Mouse (Mus musculus): ENCODE measurements at regions not wholly inside any gene's neighbourhood (a gene's known extent, or its start where the extent isn't known, plus 50 kb on each side); places are given as distances from the start of the nearest gene placed in this dataset.
"Not testable (repeated sequence)": the region's sequence is repeated elsewhere in the genome, so short reads cannot be mapped to it uniquely, and the experiment has no call there.

DNA sequence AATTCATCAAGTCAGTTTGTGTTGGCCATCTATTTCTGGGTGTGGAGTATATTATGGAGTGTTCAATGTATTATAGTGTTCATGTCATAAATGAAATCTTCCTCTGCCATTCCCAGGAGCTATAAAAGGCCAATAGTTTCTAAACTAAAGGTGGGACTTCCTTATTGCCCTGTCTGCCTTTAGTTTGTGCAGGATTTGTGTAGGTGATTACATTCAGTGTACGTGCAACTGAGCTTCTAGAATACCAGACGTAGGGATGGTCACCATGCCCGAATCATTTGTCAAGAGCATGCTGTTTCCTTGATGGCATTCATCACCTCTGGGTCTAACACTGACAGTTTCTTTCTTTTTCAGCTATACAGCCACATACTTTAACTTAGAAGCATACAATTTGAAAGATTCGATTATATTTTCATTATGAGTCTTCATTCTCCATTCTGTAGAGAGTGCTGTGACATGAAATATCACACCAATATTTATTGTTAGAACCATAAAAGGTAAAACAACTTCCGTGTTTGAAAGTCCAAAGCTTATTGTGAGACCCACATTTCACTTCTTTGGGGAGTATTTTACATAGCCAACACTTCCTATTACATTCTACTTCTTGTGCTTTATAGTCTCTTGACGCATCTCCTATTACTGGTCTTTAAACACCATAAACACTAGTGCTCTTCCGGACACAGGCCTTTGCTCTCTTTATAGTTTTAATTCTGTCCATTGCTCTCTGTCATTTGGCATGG, 494.1 kb upstream of the Klf6 start:
- DNase-seq (ENCODE audit: low spot score in 2 of 2): no peak

- no peak for DNase-seq (ENCODE audit: low spot score in 2 of 2)
Measured at GRCm38 (mm10) chr13:5370007-5370406, 491.3 kb upstream of the Klf6 start.

DNA sequence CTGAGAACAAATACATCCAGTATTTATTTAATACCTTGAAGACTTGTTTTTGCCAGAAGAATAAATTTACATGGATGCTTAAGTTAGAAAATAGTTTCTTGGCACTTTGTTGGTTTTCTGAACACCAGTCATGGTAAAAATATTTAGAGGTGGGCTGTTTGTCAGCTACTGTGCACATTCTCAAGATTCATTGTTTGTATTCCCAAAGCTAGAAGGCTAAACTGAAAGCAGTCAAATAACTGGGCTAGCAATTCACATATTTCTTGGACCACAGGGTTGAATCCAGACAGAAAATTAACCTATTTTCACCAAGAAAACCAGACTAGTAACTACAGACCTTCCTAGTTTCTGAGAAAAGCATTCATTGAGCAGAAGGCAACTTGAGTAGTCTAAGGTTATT, 488.1 kb upstream of the Klf6 start:
- DNase-seq (ENCODE audit: low spot score in 2 of 2): no peak

DNA sequence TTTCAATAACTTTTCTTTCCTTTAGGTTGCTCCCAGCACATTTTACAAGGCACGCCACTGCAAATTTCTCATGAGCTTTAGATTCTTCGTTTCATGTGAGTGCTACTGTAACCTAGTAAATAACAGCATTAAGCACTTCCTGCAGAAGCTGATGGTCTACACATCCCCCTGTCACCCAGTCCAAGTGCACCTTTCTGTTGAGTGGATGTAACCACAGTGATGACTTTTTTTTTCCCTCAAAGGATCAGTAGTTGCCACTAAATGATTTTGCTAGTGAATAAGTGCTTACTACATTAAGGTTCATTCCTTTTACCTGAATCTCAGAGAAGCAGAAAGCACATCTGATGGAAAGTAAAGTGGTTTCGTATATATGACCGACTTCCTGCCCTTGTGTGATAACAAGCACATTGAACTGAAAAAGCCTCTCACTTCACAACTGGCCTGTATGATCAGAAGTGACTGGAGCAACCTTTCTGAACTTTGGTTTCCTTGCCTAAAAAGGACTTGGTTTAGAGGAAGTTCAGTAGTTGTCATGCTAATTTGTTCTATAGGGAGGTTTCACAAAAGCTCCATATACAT, 453.0 kb upstream of the Klf6 start:
- no peak for DNase-seq (ENCODE audit: low spot score in 2 of 2)

GRCm38 (mm10) chr13:5412052-5412451, 449.2 kb upstream of the Klf6 start:
- no peak for DNase-seq (ENCODE audit: low spot score in 2 of 2)

GRCm38 (mm10) chr13:5413009-5413408, 448.3 kb upstream of the Klf6 start:
- not testable (repeated sequence) for DNase-seq (ENCODE audit: low spot score in 2 of 2)

DNA sequence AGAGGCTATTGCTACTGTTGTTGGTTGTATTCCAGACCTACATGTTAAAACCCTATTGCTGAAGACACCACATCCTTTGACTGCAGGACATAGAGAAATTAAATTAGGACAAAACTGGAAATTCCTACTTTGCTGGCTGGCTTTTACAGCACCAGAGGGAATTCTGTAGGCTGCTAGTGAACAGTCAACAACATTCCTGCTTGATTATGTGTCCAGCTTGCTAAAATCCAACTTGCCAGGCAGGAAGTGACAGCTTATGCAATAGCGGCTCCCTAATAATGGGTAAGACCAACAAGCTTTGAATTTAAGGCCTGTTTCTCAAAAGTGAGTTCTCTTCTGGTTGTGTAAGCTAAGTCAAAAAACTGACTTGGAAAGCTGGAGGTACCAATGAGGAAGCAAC, 437.2 kb upstream of the Klf6 start:
- peak; percentile 22 to 32 for DNase-seq (ENCODE audit: low spot score in 2 of 2)

DNA sequence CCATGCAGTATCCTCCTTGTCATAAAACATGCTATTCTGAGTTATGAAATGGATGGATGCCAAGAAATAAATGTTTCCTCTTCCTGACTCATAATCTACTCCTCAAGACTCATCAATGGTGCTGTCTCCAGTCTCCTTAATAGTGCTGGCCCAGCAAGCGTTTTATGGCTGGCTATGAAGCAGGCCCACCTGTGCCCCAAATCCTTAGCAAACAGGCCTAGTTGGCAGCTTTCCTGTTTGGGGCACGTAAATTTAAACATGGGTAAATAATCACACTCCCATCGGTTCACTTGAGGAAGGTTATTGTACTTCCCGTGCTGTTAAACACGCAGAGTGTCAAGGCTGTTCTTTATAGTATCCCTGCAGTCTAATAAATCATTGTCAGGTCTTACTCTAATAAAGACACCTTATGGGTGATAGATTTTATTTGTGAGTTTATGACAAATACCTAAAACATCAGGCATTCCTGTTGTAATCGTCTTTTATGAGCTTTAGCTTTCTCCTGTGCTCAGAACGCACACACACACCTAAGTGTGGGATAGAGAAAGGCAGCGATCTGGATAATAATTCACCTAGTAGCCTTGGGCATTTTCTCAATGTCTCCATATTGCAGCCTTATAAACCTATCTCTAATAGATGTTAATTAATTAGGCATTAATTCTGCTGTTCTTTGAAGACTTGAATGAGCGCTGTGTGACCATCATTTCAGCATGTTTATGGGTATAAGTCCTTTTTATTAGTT, 435.6 kb upstream of the Klf6 start:
- DNase-seq (ENCODE audit: low spot score in 2 of 2): no peak

GRCm38 (mm10) chr13:5433652-5434051, 427.6 kb upstream of the Klf6 start:
- no peak for DNase-seq (ENCODE audit: low spot score in 2 of 2)

- DNase-seq (ENCODE audit: low spot score in 2 of 2): no peak
Measured at GRCm38 (mm10) chr13:5435131-5435530, 426.2 kb upstream of the Klf6 start.

DNA sequence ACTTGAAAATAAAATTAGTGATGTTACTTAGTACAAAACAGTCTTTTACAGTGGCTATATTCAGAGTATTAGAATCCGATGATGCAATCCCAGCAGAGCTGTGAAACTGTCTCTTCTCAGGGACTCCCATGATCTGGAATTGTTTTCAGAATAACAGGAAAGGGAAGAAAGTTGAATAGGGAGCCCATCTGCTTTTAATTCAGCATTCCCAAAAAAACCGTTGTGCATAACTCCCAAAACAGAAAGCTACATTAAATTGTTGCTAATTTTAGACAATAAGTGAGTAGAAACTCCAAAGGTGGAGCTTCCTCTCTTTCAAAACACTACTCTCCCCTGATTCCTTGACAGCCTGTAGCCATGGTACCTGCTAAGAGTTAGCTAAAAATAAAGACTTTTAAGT, 425.1 kb upstream of the Klf6 start:
- no peak for DNase-seq (ENCODE audit: low spot score in 2 of 2)

GRCm38 (mm10) chr13:5440454-5440853, 420.8 kb upstream of the Klf6 start:
- no peak for DNase-seq (ENCODE audit: low spot score in 2 of 2)

GRCm38 (mm10) chr13:5444759-5445478, 416.4 kb upstream of the Klf6 start:
- DNase-seq (ENCODE audit: low spot score in 2 of 2): no peak

DNA sequence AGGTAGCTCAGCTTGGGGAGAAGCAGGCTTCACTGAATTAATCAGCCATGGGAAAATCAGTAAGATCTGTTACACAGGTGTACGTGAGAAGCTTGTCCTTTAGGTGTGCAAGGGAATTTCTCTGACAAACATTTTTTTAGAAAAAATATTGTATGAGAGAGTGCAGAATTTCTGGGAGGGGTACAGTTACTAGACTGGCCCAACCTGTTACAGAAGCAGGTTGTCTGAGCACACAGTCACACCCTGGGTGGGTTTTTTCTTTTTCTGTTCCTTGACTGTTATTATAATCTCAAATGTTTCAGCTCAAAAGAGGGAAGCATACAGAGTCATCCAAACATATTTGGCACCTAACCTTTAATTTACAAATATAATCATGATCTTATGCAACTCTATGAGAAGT, 412.7 kb upstream of the Klf6 start:
- no peak for DNase-seq (ENCODE audit: low spot score in 2 of 2)

- DNase-seq (ENCODE audit: low spot score in 2 of 2): no peak
Measured at GRCm38 (mm10) chr13:5480779-5481178, 380.5 kb upstream of the Klf6 start.

DNA sequence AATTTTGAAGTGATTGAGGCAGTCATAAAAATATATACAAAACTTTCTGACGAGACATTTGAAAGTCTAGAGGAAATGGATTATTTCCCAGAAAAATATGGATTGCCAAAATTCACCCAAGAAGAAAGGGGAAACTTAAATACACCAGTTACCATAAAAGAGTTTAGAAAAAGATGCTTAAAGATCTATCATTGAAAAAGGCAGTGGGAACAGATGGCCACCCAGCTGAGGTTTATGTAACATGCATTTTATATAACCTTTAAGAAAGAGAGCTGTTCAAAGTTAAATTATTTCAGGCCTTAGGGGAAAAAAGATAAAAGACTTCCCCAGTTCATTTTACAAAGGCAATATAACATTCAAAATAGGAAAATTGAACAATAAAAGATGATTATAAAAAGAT, 369.0 kb upstream of the Klf6 start:
- no peak for DNase-seq (ENCODE audit: low spot score in 2 of 2)

DNA sequence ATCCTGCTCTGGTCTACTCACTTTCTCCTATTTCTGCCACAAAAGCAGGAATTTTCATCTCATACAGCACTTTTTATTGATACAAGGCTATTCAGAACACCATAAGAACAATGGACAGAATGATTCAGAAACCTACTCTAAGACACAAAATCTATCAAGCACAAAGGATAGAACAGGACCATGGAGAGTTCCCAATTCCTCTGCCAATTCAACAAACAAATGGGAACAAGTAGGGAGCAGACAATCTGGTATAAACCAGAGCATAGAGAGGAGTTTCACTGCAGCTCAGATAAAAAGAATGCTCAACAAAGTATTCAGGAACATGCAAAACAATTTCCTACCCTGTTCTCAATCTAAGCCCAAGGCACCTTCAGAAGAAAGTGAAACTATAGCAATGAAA, 363.7 kb upstream of the Klf6 start:
- no peak for DNase-seq (ENCODE audit: low spot score in 2 of 2)

DNA sequence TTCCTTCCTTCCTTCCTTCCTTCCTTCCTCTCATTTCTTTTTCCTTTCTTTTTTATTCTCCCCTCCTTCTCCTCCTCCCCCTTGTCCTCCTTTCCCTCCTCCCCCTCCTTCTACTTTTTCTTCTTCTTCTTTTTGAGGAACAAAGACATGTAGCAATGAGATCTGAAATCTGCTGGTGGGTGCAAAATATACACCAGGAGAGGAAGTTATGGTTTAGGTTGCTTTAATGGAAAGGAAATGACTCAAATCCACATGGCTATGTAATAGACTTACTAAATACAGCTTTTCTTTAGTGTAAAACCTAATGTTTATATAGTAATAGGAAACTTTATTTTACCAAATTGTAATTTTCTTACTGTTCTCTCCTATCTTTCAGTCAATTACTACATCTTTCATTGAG, 349.5 kb upstream of the Klf6 start:
- DNase-seq (ENCODE audit: low spot score in 2 of 2): no peak

GRCm38 (mm10) chr13:5515552-5515951, 345.7 kb upstream of the Klf6 start:
- no peak for DNase-seq (ENCODE audit: low spot score in 2 of 2)

GRCm38 (mm10) chr13:5516088-5516487, 345.2 kb upstream of the Klf6 start:
- DNase-seq (ENCODE audit: low spot score in 2 of 2): no peak

GRCm38 (mm10) chr13:5519181-5519580, 342.1 kb upstream of the Klf6 start:
- DNase-seq (ENCODE audit: low spot score in 2 of 2): no peak

GRCm38 (mm10) chr13:5519600-5519999, 341.7 kb upstream of the Klf6 start:
- DNase-seq (ENCODE audit: low spot score in 2 of 2): no peak
